Mouse (Mus musculus): Measurements from ENCODE around the gene Klra5. TPM values are rescaled to one million over a fixed set of nuclear protein-coding genes. Genes with fewer than 3 reads are reported as not detected.
"Not testable (repeated sequence)": the region's sequence is repeated elsewhere in the genome, so short reads cannot be mapped to it uniquely, and the experiment has no call there.

The Klra5 gene
- polyA plus RNA-seq (2011; ENCODE audit: insufficient read depth, insufficient read length, low read depth, missing spikeins) = not detected in 2 replicates

GRCm38 (mm10) chr6:129917476-129917946, at the start of gene Klra5:
Gene Klra5, minus strand, starts transcription at chr6:129917650.
- H3K9me3 ChIP-seq (replicated peaks; ENCODE audit: control insufficient read depth, insufficient read depth, low read length, poor library complexity, severe bottlenecking); H3K27me3 ChIP-seq (ENCODE audit: control insufficient read depth, insufficient read depth, low read length, poor library complexity, severe bottlenecking); H3K9ac ChIP-seq (ENCODE audit: low read depth, poor library complexity, severe bottlenecking); H3K36me3 ChIP-seq (ENCODE audit: control insufficient read depth, insufficient read depth, low read length, poor library complexity, severe bottlenecking); H3K27ac ChIP-seq (ENCODE audit: insufficient read depth, low read length); H3K4me3 ChIP-seq (ENCODE audit: low read depth, low read length); H3K4me1 ChIP-seq (ENCODE audit: control insufficient read depth, insufficient read depth, low read length): not testable (repeated sequence)

- no peak overlapping the region for H3K9ac ChIP-seq (ENCODE audit: low read depth, poor library complexity, severe bottlenecking)
- no peak overlapping the region for H3K4me3 ChIP-seq (ENCODE audit: low read depth, low read length)
- no peaks in the 10 kb centered on the region for H3K9me3 ChIP-seq (replicated peaks; ENCODE audit: control insufficient read depth, insufficient read depth, low read length, poor library complexity, severe bottlenecking)
- no peaks in the 10 kb centered on the region for H3K27me3 ChIP-seq (ENCODE audit: control insufficient read depth, insufficient read depth, low read length, poor library complexity, severe bottlenecking)
- H3K36me3 ChIP-seq (ENCODE audit: control insufficient read depth, insufficient read depth, low read length, poor library complexity, severe bottlenecking) = no peaks in the 10 kb centered on the region
- H3K4me1 ChIP-seq (ENCODE audit: control insufficient read depth, insufficient read depth, low read length) = no peaks in the 10 kb centered on the region
- TF ChIP-seq CTCF (IDR thresholded peaks at IDR 0.05; ENCODE audit: low read depth, low read length) = no peak
- TF ChIP-seq EP300 (IDR thresholded peaks at IDR 0.05; ENCODE audit: insufficient read depth, low read depth, low read length) = no peak
- TF ChIP-seq POLR2A (IDR thresholded peaks at IDR 0.05; ENCODE audit: insufficient read depth, low read length) = no peak
- H3K27ac ChIP-seq (ENCODE audit: insufficient read depth, low read length) = no peak overlapping the region
These were observed 454 bp downstream of the Klra5 start for GRCm38 (mm10) chr6:129916996-129917395.

GRCm38 (mm10) chr6:129882525-129882924, 34.9 kb downstream of the Klra5 start:
- Histone ChIP-seq H3K9me3 (replicated peaks; ENCODE audit: control insufficient read depth, insufficient read depth, low read length, poor library complexity, severe bottlenecking) (no peaks in the 10 kb centered on the region), H3K27ac (ENCODE audit: insufficient read depth, low read length) (no peak overlapping the region), H3K27me3 (ENCODE audit: control insufficient read depth, insufficient read depth, low read length, poor library complexity, severe bottlenecking) (no peaks in the 10 kb centered on the region), H3K4me1 (ENCODE audit: control insufficient read depth, insufficient read depth, low read length) (no peaks in the 10 kb centered on the region), H3K36me3 (ENCODE audit: control insufficient read depth, insufficient read depth, low read length, poor library complexity, severe bottlenecking) (no peaks in the 10 kb centered on the region), H3K4me3 (ENCODE audit: low read depth, low read length) (no peak overlapping the region), H3K9ac (ENCODE audit: low read depth, poor library complexity, severe bottlenecking) (no peak overlapping the region)
- TF ChIP-seq POLR2A (IDR thresholded peaks at IDR 0.05; ENCODE audit: insufficient read depth, low read length) (no peak), CTCF (IDR thresholded peaks at IDR 0.05; ENCODE audit: low read depth, low read length) (no peak), EP300 (IDR thresholded peaks at IDR 0.05; ENCODE audit: insufficient read depth, low read depth, low read length) (no peak)

- Histone ChIP-seq H3K9me3 (replicated peaks; ENCODE audit: control insufficient read depth, insufficient read depth, low read length, poor library complexity, severe bottlenecking) (no peaks in the 10 kb centered on the region), H3K27me3 (ENCODE audit: control insufficient read depth, insufficient read depth, low read length, poor library complexity, severe bottlenecking) (no peaks in the 10 kb centered on the region), H3K4me1 (ENCODE audit: control insufficient read depth, insufficient read depth, low read length) (no peaks in the 10 kb centered on the region), H3K4me3 (ENCODE audit: low read depth, low read length) (no peak within 1 kb of the TSS), H3K9ac (ENCODE audit: low read depth, poor library complexity, severe bottlenecking) (no peak within 1 kb of the TSS), H3K36me3 (ENCODE audit: control insufficient read depth, insufficient read depth, low read length, poor library complexity, severe bottlenecking) (no peaks in the 10 kb centered on the region), H3K27ac (ENCODE audit: insufficient read depth, low read length) (no peak within 1 kb of the TSS)
- no peak for TF ChIP-seq EP300 (IDR thresholded peaks at IDR 0.05; ENCODE audit: insufficient read depth, low read depth, low read length)
- TF ChIP-seq CTCF (IDR thresholded peaks at IDR 0.05; ENCODE audit: low read depth, low read length) = no peak
- TF ChIP-seq POLR2A (IDR thresholded peaks at IDR 0.05; ENCODE audit: insufficient read depth, low read length) = no peak
These were observed 40.9 kb downstream of the Klra5 start, which contains the start of gene Klra17 for GRCm38 (mm10) chr6:129876549-129876948. Gene Klra17, minus strand, starts transcription at chr6:129876672.

GRCm38 (mm10) chr6:129862349-129862748, 55.1 kb downstream of the Klra5 start, which contains the start of gene Gm17631:
Gene Gm17631, plus strand, starts transcription at chr6:129862649.
- H3K27ac ChIP-seq (ENCODE audit: insufficient read depth, low read length); H3K4me1 ChIP-seq (ENCODE audit: control insufficient read depth, insufficient read depth, low read length); H3K9me3 ChIP-seq (replicated peaks; ENCODE audit: control insufficient read depth, insufficient read depth, low read length, poor library complexity, severe bottlenecking); H3K9ac ChIP-seq (ENCODE audit: low read depth, poor library complexity, severe bottlenecking); H3K27me3 ChIP-seq (ENCODE audit: control insufficient read depth, insufficient read depth, low read length, poor library complexity, severe bottlenecking); H3K4me3 ChIP-seq (ENCODE audit: low read depth, low read length); H3K36me3 ChIP-seq (ENCODE audit: control insufficient read depth, insufficient read depth, low read length, poor library complexity, severe bottlenecking): not testable (repeated sequence)

Other genes with a start within 250 kb of the Klra5 start
- not detected in 2 replicates for gene Klrc1, start 238.7 kb downstream of the Klra5 start, polyA plus RNA-seq (2011; ENCODE audit: insufficient read depth, insufficient read length, low read depth, missing spikeins)
- not detected in 2 replicates for gene Klri1, start 200.5 kb downstream of the Klra5 start, polyA plus RNA-seq (2011; ENCODE audit: insufficient read depth, insufficient read length, low read depth, missing spikeins)
- not detected in 2 replicates for gene Klri2, start 177.2 kb downstream of the Klra5 start, polyA plus RNA-seq (2011; ENCODE audit: insufficient read depth, insufficient read length, low read depth, missing spikeins)
- gene Gm156, start 133.4 kb downstream of the Klra5 start, polyA plus RNA-seq (2011; ENCODE audit: insufficient read depth, insufficient read length, low read depth, missing spikeins) = not detected in 2 replicates
- gene Gm17631, start 55.0 kb downstream of the Klra5 start, polyA plus RNA-seq (2011; ENCODE audit: insufficient read depth, insufficient read length, low read depth, missing spikeins) = not detected in 2 replicates
- not detected in 2 replicates for gene Klra17, start 41.0 kb downstream of the Klra5 start, polyA plus RNA-seq (2011; ENCODE audit: insufficient read depth, insufficient read length, low read depth, missing spikeins)
- not detected in 2 replicates for gene Klra6, start 109.3 kb upstream of the Klra5 start, polyA plus RNA-seq (2011; ENCODE audit: insufficient read depth, insufficient read length, low read depth, missing spikeins)
- not detected in 2 replicates for gene Klra4, start 149.6 kb upstream of the Klra5 start, polyA plus RNA-seq (2011; ENCODE audit: insufficient read depth, insufficient read length, low read depth, missing spikeins)
- not detected in 2 replicates for gene Klra8, start 212.2 kb upstream of the Klra5 start, polyA plus RNA-seq (2011; ENCODE audit: insufficient read depth, insufficient read length, low read depth, missing spikeins)